Mouse (Mus musculus) heart, postnatal 0 days (tissue): ENCODE data around the gene Alkbh7. TPM values are rescaled to one million over a fixed set of nuclear protein-coding genes. Genes with fewer than 3 reads are reported as not detected.
A peak's percentile ranks its signal among the peaks of the same experiment; 100 is the strongest.

Source experiments
- ATAC-seq: fragments of 200-750 bp; cut with Nextera tagmentation; 2 replicates; pipeline ENCODE4 v1.8.0; 2017; ENCODE audit warnings: low read depth, moderate number of reproducible peaks, moderate library complexity; ENCODE audit not compliant: insufficient read depth
- DNase-seq: peaks from one replicate; pipeline ENCODE4 v3.0.0-alpha.2; 2016; ENCODE audit warnings: low spot score
- H3K27ac ChIP-seq: fragments of 300-500 bp; sonication (generic); 2 replicates; pipeline ENCODE4 v1.5.1; 2014; ENCODE audit warnings: low read depth, mild to moderate bottlenecking
- H3K27me3 ChIP-seq: fragments of 300-500 bp; sonication (generic); 2 replicates; pipeline ENCODE4 v1.6.1; 2014; ENCODE audit warnings: low read length, mixed read lengths; ENCODE audit not compliant: control insufficient read depth, insufficient read depth
- H3K36me3 ChIP-seq: fragments of 300-500 bp; sonication (generic); replicated peaks from 2 replicates; pipeline ENCODE4 v1.6.1; 2014; ENCODE audit warnings: low read length, mixed read lengths; ENCODE audit not compliant: control insufficient read depth, insufficient read depth
- H3K4me1 ChIP-seq: fragments of 300-500 bp; sonication (generic); 2 replicates; pipeline ENCODE4 v1.6.1; 2014; ENCODE audit warnings: antibody characterized with exemption; ENCODE audit not compliant: control insufficient read depth, insufficient read depth
- H3K4me2 ChIP-seq: fragments of 300-500 bp; sonication (generic); 2 replicates; pipeline ENCODE4 v1.6.1; 2014; ENCODE audit warnings: low read depth, mild to moderate bottlenecking, low read length, moderate library complexity
- H3K4me3 ChIP-seq: fragments of 300-500 bp; sonication (generic); 2 replicates; pipeline ENCODE4 v1.5.1; 2014; ENCODE audit warnings: low read depth, low read length
- H3K9ac ChIP-seq: fragments of 300-500 bp; sonication (generic); replicated peaks from 2 replicates; pipeline ENCODE4 v1.6.1; 2014; ENCODE audit warnings: low read depth, low read length, mixed read lengths
- H3K9me3 ChIP-seq: fragments of 300-500 bp; sonication (generic); replicated peaks from 2 replicates; pipeline ENCODE4 v1.6.1; 2016; ENCODE audit warnings: low read length; ENCODE audit not compliant: control insufficient read depth
- CTCF ChIP-seq: IDR thresholded peaks from 2 replicates; pipeline ENCODE4 v1.5.1; 2016; ENCODE audit warnings: antibody characterized with exemption, control low read depth, low read depth
- EP300 ChIP-seq: IDR thresholded peaks from 2 replicates; pipeline ENCODE4 v1.6.1; 2016; ENCODE audit warnings: antibody characterized with exemption, low read depth
- WGBS: fragments of 180-500 bp; shearing (Covaris S2); extraction: QIAGEN DNeasy Blood & Tissue Kit; methylation state at CpG from one replicate; pipeline ENCODE4 v1.1.7; 2014; 5-methylcytosine and 5-hydroxymethylcytosine counted together
- polyA plus RNA-seq: library from polyadenylated mRNA; unstranded; fragments of >200 nt; fragmentation: Nextera tagmentation; extraction: Ambion mirVana; gene quantifications from 2 replicates; pipeline ENCODE4 v1.2.1, GENCODE M21; 2015
- total RNA-seq: library from RNA; depleted of rRNA; stranded (reverse); fragments of >200 nt; gene quantifications from 2 replicates; pipeline ENCODE4 v1.2.3, GENCODE M21; 2014; ENCODE audit warnings: low replicate concordance

Alkbh7 gene
- total and polyA plus RNA-seq, 2 experiments from 2014 or later: 83.8 to 96.2 TPM

DNA sequence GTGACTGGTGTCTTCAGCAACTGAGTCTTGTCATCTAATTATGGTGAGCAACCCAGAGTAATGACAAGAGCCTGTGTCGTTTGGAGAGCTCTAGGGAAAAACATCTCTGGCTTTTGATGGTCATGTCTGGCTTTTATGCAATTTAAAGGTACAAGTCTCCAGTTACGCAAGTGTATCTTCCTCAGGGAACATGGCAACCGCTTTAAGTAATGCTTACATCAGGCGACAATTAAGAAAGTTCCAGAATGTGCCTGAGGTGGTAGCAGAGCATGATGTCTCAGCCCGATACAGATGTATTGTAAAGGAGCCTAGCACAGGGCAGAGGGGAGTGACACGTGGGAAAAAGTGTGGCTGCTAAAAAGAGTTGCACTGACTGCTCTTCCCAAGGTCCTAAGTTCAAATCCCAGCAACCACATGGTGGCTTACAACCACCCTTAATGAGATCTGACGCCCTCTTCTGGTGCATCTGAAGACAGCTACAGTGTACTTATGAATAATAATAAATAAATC lies 8.2 kb upstream of the Alkbh7 start:
- H3K4me2 ChIP-seq: peak overlapping the region; percentile 93
- DNase-seq (no peak), ATAC-seq (no peak)
- peaks cover 19% of the 10 kb centered on the region for H3K36me3 ChIP-seq
- H3K4me1 ChIP-seq: peaks cover 5% of the 10 kb centered on the region
- no peaks in the 10 kb centered on the region for H3K9me3 ChIP-seq
- no peaks in the 10 kb centered on the region for H3K27me3 ChIP-seq
- H3K9ac ChIP-seq: no peak overlapping the region
- H3K27ac ChIP-seq: no peak overlapping the region
- TF ChIP-seq CTCF (no peak), EP300 (no peak)
- 70% methylated on average over 7 of the region's 7 CpGs for WGBS
- peak overlapping the region; percentile 69; the same call in 1 of the 2 replicates for H3K4me3 ChIP-seq

DNA sequence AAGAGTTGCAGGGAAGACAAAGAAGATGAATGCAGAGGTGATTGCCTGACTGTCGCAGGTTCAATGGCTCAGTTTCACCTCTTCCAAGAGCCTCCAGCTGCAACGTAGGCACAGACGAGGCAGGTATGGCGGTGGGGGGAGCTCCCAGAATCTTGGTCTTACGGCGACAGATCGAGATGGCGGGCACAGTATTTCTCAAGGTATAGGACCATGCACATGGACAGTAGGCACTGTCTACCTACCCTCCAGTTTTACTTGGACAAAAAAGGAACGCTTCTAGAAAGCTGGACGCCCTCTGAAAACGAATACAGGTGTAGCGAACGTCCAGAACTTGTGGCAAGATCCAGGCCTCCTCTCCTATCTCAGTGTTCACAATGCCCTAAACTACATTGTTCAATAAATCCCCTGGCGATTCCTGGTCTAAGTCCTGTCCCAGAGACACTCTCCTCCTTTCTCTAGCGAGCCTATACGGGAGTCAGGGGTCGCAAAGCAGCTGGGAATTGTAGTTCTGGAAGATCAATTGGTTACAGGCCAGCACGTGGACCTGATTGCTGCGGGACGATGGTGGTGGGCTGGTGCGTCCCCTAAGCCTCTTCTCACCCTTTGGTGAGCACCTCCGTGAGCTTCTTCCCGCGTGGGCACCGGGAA lies 7.5 kb upstream of the Alkbh7 start:
- H3K9ac ChIP-seq: peak overlapping the region; percentile 60
- H3K9me3 ChIP-seq: no peaks in the 10 kb centered on the region
- no peaks in the 10 kb centered on the region for H3K27me3 ChIP-seq
- 3% methylated on average over 25 of the region's 25 CpGs for WGBS
- peaks cover 24% of the 10 kb centered on the region for H3K36me3 ChIP-seq
- peaks cover 5% of the 10 kb centered on the region for H3K4me1 ChIP-seq
- TF ChIP-seq CTCF: no peak
- TF ChIP-seq EP300: no peak
- DNase-seq: peak; percentile 89
- peak overlapping the region; percentile 69 for H3K4me3 ChIP-seq
- peak overlapping the region; percentile 93 for H3K4me2 ChIP-seq
- H3K27ac ChIP-seq: peak overlapping the region; percentile 65
- peak; percentile 91 for ATAC-seq

DNA sequence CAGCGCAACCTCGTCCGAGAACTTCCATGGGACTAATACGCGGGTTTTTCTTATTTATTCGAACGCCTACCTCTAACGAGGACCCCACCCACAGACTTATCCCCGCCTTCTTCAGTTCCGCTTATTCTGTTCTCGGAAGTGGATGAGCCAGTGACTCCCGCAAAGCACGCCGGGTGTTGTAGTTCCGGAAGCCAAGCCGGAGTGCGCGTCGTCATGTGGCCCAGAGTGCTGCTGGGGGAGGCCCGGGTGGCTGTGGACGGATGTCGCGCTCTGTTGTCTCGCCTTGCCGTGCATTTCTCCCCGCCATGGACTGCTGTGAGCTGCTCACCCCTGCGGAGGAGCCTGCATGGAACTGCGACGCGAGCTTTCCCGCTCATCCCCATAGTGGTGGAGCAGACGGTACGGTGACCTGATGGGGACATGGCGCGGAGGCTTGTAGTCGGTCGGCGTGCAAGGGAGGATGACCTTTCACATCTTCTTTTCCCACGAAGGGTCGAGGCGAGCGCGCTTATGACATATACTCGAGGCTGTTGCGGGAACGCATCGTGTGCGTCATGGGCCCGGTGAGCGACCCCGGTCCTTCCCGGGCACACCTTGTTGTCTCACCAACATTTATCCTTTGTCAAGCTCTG lies 6.9 kb upstream of the Alkbh7 start, which contains the start of gene Clpp:
Gene Clpp (plus strand): TSS at position 191 of the 632 bp plus-strand sequence.
- no peaks in the 10 kb centered on the region for H3K27me3 ChIP-seq
- WGBS: under 1% methylated on average over 52 of the region's 52 CpGs
- DNase-seq (peak; percentile 98), ATAC-seq (peak; percentile 96)
- no peak for TF ChIP-seq EP300
- TF ChIP-seq CTCF: no peak
- peak within 1 kb of the TSS; percentile 65 for H3K27ac ChIP-seq
- peaks cover 31% of the 10 kb centered on the region for H3K36me3 ChIP-seq
- peak within 1 kb of the TSS; percentile 65 for H3K9ac ChIP-seq
- H3K4me3 ChIP-seq: peak within 1 kb of the TSS; percentile 69
- H3K9me3 ChIP-seq: no peaks in the 10 kb centered on the region
- peak within 1 kb of the TSS; percentile 93 for H3K4me2 ChIP-seq
- H3K4me1 ChIP-seq: peaks cover 5% of the 10 kb centered on the region

DNA sequence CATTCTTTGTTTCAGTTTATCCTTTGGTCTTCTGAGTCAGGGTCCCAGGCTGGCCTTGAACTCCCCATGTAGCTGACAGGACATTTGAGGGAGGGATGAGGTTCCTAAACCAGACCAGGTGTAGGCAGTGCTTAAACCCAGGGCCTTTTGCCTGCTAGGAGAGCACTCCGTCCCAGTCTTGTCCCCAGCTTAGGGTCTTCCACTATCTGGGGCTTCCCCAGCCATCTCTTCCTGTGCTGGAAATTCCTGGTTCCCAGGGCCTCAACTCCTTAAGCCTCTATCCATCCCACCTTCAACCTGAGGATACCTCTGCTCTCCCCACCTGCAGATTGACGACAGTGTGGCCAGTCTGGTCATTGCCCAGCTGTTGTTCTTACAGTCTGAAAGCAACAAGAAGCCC lies 6.2 kb upstream of the Alkbh7 start:
- no peak for ATAC-seq
- H3K9ac ChIP-seq: peak overlapping the region; percentile 65; the same call in 1 of the 2 replicates
- no peak for DNase-seq
- WGBS: 60% methylated on average over 2 of the region's 2 CpGs
- peaks cover 5% of the 10 kb centered on the region for H3K4me1 ChIP-seq
- H3K4me2 ChIP-seq: peak overlapping the region; percentile 93
- peaks cover 38% of the 10 kb centered on the region for H3K36me3 ChIP-seq
- TF ChIP-seq EP300: no peak
- no peak for TF ChIP-seq CTCF
- H3K27ac ChIP-seq: no peak overlapping the region
- H3K4me3 ChIP-seq: peak overlapping the region; percentile 69
- H3K27me3 ChIP-seq: no peaks in the 10 kb centered on the region
- H3K9me3 ChIP-seq: no peaks in the 10 kb centered on the region

DNA sequence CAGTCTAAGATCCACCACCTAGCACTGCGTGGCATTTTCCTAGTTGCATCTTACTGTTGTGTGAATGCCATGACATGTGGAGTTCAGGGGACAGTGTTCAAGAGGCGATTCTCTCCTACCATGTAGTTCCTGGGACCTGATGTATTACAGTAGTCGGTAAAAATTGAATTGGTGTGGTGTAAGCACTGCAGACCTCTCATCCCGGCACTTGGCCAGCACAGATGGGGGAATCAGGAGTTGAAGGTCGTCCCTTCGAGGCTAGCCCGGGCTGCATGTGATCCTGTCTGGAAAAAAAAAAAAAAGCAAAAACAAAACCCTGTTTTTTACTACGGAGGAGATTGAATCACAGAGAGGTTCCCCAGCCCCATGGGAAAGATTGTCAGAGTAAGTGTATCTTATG lies 2.1 kb upstream of the Alkbh7 start:
- no peak overlapping the region for H3K4me3 ChIP-seq
- TF ChIP-seq EP300: no peak
- TF ChIP-seq CTCF: no peak

More for the DNA sequence above, 2.1 kb upstream of the Alkbh7 start:
- H3K27ac ChIP-seq: no peak overlapping the region
- H3K9me3 ChIP-seq: no peaks in the 10 kb centered on the region
- no peak overlapping the region for H3K9ac ChIP-seq
- DNase-seq (no peak), ATAC-seq (no peak)
- peaks cover 49% of the 10 kb centered on the region for H3K36me3 ChIP-seq
- no peaks in the 10 kb centered on the region for H3K27me3 ChIP-seq
- no peaks in the 10 kb centered on the region; the same call in 1 of the 2 replicates for H3K4me1 ChIP-seq
- H3K4me2 ChIP-seq: no peak overlapping the region
- 82% methylated on average over 8 of the region's 8 CpGs for WGBS
